Mouse (Mus musculus) ES-Bruce4 (cell line): ENCODE data around the gene Kcnj15.

Source experiments
- CTCF ChIP-seq: IDR thresholded peaks from one replicate; pipeline ENCODE4 v1.8.1; 2011; ENCODE audit warnings: low read depth, low read length
- EP300 ChIP-seq: IDR thresholded peaks from 2 replicates; pipeline ENCODE4 v1.6.1; 2011; ENCODE audit warnings: low read depth, low read length; ENCODE audit not compliant: insufficient read depth
- POLR2A ChIP-seq: IDR thresholded peaks from one replicate; pipeline ENCODE4 v1.8.1; 2011; ENCODE audit warnings: low read length; ENCODE audit not compliant: insufficient read depth

GRCm38 (mm10) chr16:95218783-95219182 lies 38.6 kb upstream of the Kcnj15 start:
- TF ChIP-seq CTCF (no peak), POLR2A (no peak), EP300 (no peak)
